Mouse (Mus musculus) skeletal muscle tissue, adult 2 months (tissue): ENCODE data around the gene BC053393.
A peak's percentile ranks its signal among the peaks of the same experiment; 100 is the strongest.
"Not testable (repeated sequence)": the region's sequence is repeated elsewhere in the genome, so short reads cannot be mapped to it uniquely, and the experiment has no call there.

ENCODE experiments used
- DNase-seq: peaks from one replicate; pipeline ENCODE4 v3.0.0-alpha.2; 2012; ENCODE audit warnings: low read depth, low spot score

The BC053393 gene

GRCm38 (mm10) chr11:46571327-46571726 lies at the start of gene BC053393:
BC053393 (plus strand) TSS chr11:46571536.
- no peak for DNase-seq

GRCm38 (mm10) chr11:46522719-46523118 lies 48.6 kb upstream of the BC053393 start:
- DNase-seq, result no peak

- no peak for DNase-seq
These were observed 47.4 kb upstream of the BC053393 start, which contains the start of gene Gm12169 for GRCm38 (mm10) chr11:46523912-46524311. Gm12169 (plus strand) TSS chr11:46524212.

- DNase-seq, result no peak
These were observed 41.2 kb upstream of the BC053393 start for GRCm38 (mm10) chr11:46530149-46530548.

GRCm38 (mm10) chr11:46536978-46537377 lies 34.4 kb upstream of the BC053393 start:
- no peak for DNase-seq

- DNase-seq, result no peak
These were observed 27.8 kb upstream of the BC053393 start for GRCm38 (mm10) chr11:46543530-46543929.

GRCm38 (mm10) chr11:46549721-46550120 lies 21.6 kb upstream of the BC053393 start:
- DNase-seq, result no peak

- DNase-seq, result no peak
These were observed 18.6 kb upstream of the BC053393 start for GRCm38 (mm10) chr11:46552741-46553140.

GRCm38 (mm10) chr11:46561096-46561495 lies 10.2 kb upstream of the BC053393 start:
- no peak for DNase-seq

- DNase-seq, result peak; percentile 7
These were observed 6.7 kb upstream of the BC053393 start for GRCm38 (mm10) chr11:46564671-46565070.

GRCm38 (mm10) chr11:46565967-46566366 lies 5.4 kb upstream of the BC053393 start:
- no peak for DNase-seq

- DNase-seq, result no peak
These were observed 2.2 kb upstream of the BC053393 start for GRCm38 (mm10) chr11:46569107-46569506.

GRCm38 (mm10) chr11:46578771-46579281 lies 7.5 kb downstream of the BC053393 start:
- peak; percentile 9 for DNase-seq

- no peak for DNase-seq
These were observed 9.1 kb downstream of the BC053393 start for GRCm38 (mm10) chr11:46580428-46580827.

- no peak for DNase-seq
These were observed 11.4 kb downstream of the BC053393 start for GRCm38 (mm10) chr11:46582741-46583140.

- DNase-seq, result no peak
These were observed 21.1 kb downstream of the BC053393 start for GRCm38 (mm10) chr11:46592416-46592815.

GRCm38 (mm10) chr11:46619929-46620328 lies 48.6 kb downstream of the BC053393 start:
- no peak for DNase-seq

- DNase-seq, result no peak
These were observed 49.3 kb downstream of the BC053393 start for GRCm38 (mm10) chr11:46620414-46621168.

- no peak for DNase-seq
These were observed 58.0 kb downstream of the BC053393 start, which contains the start of gene Dppa1 for GRCm38 (mm10) chr11:46629211-46629795. Dppa1 (minus strand) TSS chr11:46629261.

GRCm38 (mm10) chr11:46631635-46632034 lies 60.3 kb downstream of the BC053393 start:
- no peak for DNase-seq

- DNase-seq, result not testable (repeated sequence)
These were observed 64.2 kb downstream of the BC053393 start for GRCm38 (mm10) chr11:46635516-46635915.

GRCm38 (mm10) chr11:46636568-46636967 lies 65.2 kb downstream of the BC053393 start:
- no peak for DNase-seq
